8 mouse cellular contexts compared by ENCODE assay signal in genomic region chr13:56251924-56252619, GRCm38 (mm10). TPM values are rescaled to one million over a fixed set of nuclear protein-coding genes. Genes with fewer than 3 reads are reported as not detected.
A peak's percentile ranks its signal among the peaks of the same experiment; 100 is the strongest.
DNase-seq lines count a peak whose midpoint lies in the region; ATAC-seq lines count a peak whose summit lies in the region.

TSS of gene Neurog1 (minus strand) at chr13:56252163.

- H3K4me2 ChIP-seq in intestine, embryonic 15.5 days (replicated peaks) = peak within 1 kb of the TSS; percentile 59
- H3K4me2 ChIP-seq in liver, embryonic 12.5 days = peak within 1 kb of the TSS; percentile 35
- peak within 1 kb of the TSS; percentile 59 for H3K4me2 ChIP-seq in stomach, embryonic 15.5 days

- peaks cover 98% of the 10 kb centered on the region for H3K27me3 ChIP-seq in megakaryocyte, embryonic 14.5 days (replicated peaks)
- H3K27me3 ChIP-seq in intestine, embryonic 15.5 days (replicated peaks) = peaks cover 99% of the 10 kb centered on the region
- H3K27me3 ChIP-seq in liver, embryonic 12.5 days (replicated peaks) = peaks cover 100% of the 10 kb centered on the region
- peaks cover 99% of the 10 kb centered on the region for H3K27me3 ChIP-seq in stomach, embryonic 15.5 days (replicated peaks)

- no peak within 1 kb of the TSS for H3K27ac ChIP-seq in intestine, embryonic 15.5 days
- no peak within 1 kb of the TSS for H3K27ac ChIP-seq in liver, embryonic 12.5 days
- no peak within 1 kb of the TSS for H3K27ac ChIP-seq in stomach, embryonic 15.5 days

- ATAC-seq in megakaryocyte, adult 5-6 weeks (ENCODE audit: poor library complexity, severe bottlenecking) = no peak
- ATAC-seq in intestine, embryonic 15.5 days = peak; percentile 51
- no peak for ATAC-seq in liver, embryonic 12.5 days
- no peak for ATAC-seq in stomach, embryonic 15.5 days (ENCODE audit: insufficient read depth, low FRiP score, low read depth)

- peak within 1 kb of the TSS; percentile 5 for H3K4me3 ChIP-seq in megakaryocyte, embryonic 14.5 days (replicated peaks)
- H3K4me3 ChIP-seq in intestine, embryonic 15.5 days (replicated peaks) = peak within 1 kb of the TSS; percentile 26
- H3K4me3 ChIP-seq in liver, embryonic 12.5 days = peak within 1 kb of the TSS; percentile 10
- H3K4me3 ChIP-seq in stomach, embryonic 15.5 days (replicated peaks) = peak within 1 kb of the TSS; percentile 33

- WGBS in intestine, embryonic 15.5 days = under 1% methylated on average over 64 of the region's 65 CpGs
- 2% methylated on average over 65 of the region's 65 CpGs for whole genome bisulfite sequencing in liver, embryonic 12.5 days (ENCODE audit: insufficient replicate concordance)
- under 1% methylated on average over 64 of the region's 65 CpGs for WGBS in stomach, embryonic 15.5 days

- peaks cover 13% of the 10 kb centered on the region for H3K4me1 ChIP-seq in megakaryocyte, embryonic 14.5 days
- peaks cover 9% of the 10 kb centered on the region; the same call in 1 of the 2 replicates for H3K4me1 ChIP-seq in intestine, embryonic 15.5 days (replicated peaks)
- peaks cover 4% of the 10 kb centered on the region; the same call in 1 of the 2 replicates for H3K4me1 ChIP-seq in liver, embryonic 12.5 days
- H3K4me1 ChIP-seq in stomach, embryonic 15.5 days = peaks cover 11% of the 10 kb centered on the region; the same call in 1 of the 2 replicates

- H3K9ac ChIP-seq in intestine, embryonic 15.5 days = no peak within 1 kb of the TSS
- no peak within 1 kb of the TSS for H3K9ac ChIP-seq in liver, embryonic 12.5 days
- H3K9ac ChIP-seq in stomach, embryonic 15.5 days = no peak within 1 kb of the TSS

- no peaks in the 10 kb centered on the region for H3K36me3 ChIP-seq in megakaryocyte, embryonic 14.5 days (replicated peaks; ENCODE audit: low read length)
- no peaks in the 10 kb centered on the region for H3K36me3 ChIP-seq in intestine, embryonic 15.5 days
- H3K36me3 ChIP-seq in liver, embryonic 12.5 days = no peaks in the 10 kb centered on the region
- H3K36me3 ChIP-seq in stomach, embryonic 15.5 days = no peaks in the 10 kb centered on the region

- DNase-seq in adrenal gland, adult 2 months = peak; percentile 23
- DNase-seq in adrenal gland, postnatal 4 days (ENCODE audit: low spot score in 2 of 2) = no peak
- DNase-seq in spleen, postnatal 36 days (ENCODE audit: low spot score in 2 of 2) = no peak

- H3K9me3 ChIP-seq in megakaryocyte, embryonic 14.5 days = peaks cover 8% of the 10 kb centered on the region; the same call in 1 of the 2 replicates
- no peaks in the 10 kb centered on the region for H3K9me3 ChIP-seq in intestine, embryonic 15.5 days
- no peaks in the 10 kb centered on the region for H3K9me3 ChIP-seq in liver, embryonic 12.5 days (replicated peaks)
- H3K9me3 ChIP-seq in stomach, embryonic 15.5 days = no peaks in the 10 kb centered on the region

RNA-seq across cellular contexts. Expression of gene Neurog1, which starts in this region (rescaled TPM):
- not detected for total RNA-seq in adrenal gland, adult 2 months (2021)
- not detected in 2 replicates for polyA plus RNA-seq in adrenal gland, adult 2 months (2012; rRNA removed)
- not detected for total RNA-seq in adrenal gland, postnatal 4 days (2021)
- not detected in 2 replicates for polyA plus RNA-seq in megakaryocyte, embryonic 14.5 days (2012; ENCODE audit: insufficient read depth, low replicate concordance)
- not detected in 2 replicates for total RNA-seq in megakaryocyte, adult 5-6 weeks (2015)
- total RNA-seq in megakaryocyte, adult 5-6 weeks (2017) = not detected in 2 replicates
- not detected in 2 replicates for polyA plus RNA-seq in intestine, embryonic 15.5 days (2015; fragmentation: Nextera tagmentation; extraction: Ambion mirVana)
- polyA plus RNA-seq in liver, embryonic 12.5 days (2016; fragmentation: Nextera tagmentation; extraction: Ambion mirVana) = not detected in 2 replicates
- polyA plus RNA-seq in stomach, embryonic 15.5 days (2015; fragmentation: Nextera tagmentation; extraction: Ambion mirVana) = not detected in 2 replicates

Comparison
In these comparisons a context has a peak if more than half of its experiments do, and no peak if none do; other contexts are left out.
1. Peak in DNase-seq in adrenal gland, adult 2 months; RNA of the gene not detected or under 1 TPM.
2. Peak in ATAC-seq, H3K4me3 ChIP-seq and H3K4me2 ChIP-seq in intestine, embryonic 15.5 days; RNA of the gene not detected or under 1 TPM.